Mouse (Mus musculus): ENCODE results near the gene Mcm2. TPM values are rescaled to one million over a fixed set of nuclear protein-coding genes. Genes with fewer than 3 reads are reported as not detected.

The Mcm2 gene
- polyA plus RNA-seq, 1 experiment from 2014 or later, result 101 TPM

DNA sequence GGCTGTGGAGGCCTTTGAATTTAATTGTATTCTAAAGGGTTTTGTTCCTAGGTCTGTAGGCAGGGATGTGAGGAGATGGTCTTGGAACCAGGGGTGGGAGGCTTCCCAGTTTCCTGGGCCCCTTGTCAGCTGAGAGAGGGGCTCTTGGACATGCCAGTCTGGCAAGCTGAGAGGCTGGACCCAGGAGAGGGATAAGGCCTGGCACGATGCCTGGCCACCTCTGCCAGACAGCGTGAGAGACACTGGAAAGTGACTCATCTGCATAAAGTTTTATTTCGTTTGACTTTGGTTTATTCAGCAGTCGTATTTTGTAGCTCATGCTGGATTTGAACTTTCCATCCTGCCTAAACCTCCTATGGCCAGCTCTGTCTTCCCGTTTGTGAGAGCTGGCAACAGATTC is 30.0 kb upstream of the Mcm2 start:
- ATAC-seq, result no peak
- Histone ChIP-seq H3K36me3 (ENCODE audit: control insufficient read depth, insufficient read depth, low read length) (no peaks in the 10 kb centered on the region), H3K9me3 (ENCODE audit: control insufficient read depth, low read length) (no peaks in the 10 kb centered on the region), H3K4me1 (ENCODE audit: control insufficient read depth, insufficient read depth, low read length) (peaks cover 20% of the 10 kb centered on the region), H3K4me2 (ENCODE audit: low read depth, low read length) (no peak overlapping the region), H3K27me3 (replicated peaks; ENCODE audit: control insufficient read depth, insufficient read depth, low read length) (no peaks in the 10 kb centered on the region), H3K9ac (ENCODE audit: low read depth, low read length) (no peak overlapping the region), H3K27ac (ENCODE audit: low read length) (no peak overlapping the region), H3K4me3 (ENCODE audit: low read length) (no peak overlapping the region)
- WGBS, result 79% methylated on average over 5 of the region's 5 CpGs

DNA sequence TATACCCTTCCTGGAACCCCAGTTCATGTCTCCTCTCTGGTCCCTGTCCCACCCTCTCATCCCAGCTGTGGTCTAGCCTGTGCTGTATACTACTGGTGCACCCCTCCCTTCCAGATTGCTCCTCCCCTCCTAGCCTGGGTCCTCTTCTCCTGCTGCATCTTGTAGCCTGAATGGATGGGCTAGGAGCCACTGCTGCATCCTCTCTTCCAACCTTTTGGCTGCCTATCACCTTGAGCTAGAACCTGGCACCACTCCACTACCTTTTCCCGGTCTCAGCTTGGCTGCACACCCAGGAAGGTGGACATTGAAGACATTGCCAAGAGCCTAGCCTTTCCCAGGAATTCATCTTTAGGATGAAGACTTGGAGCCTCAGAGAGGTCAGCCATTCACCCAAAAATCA is 29.4 kb upstream of the Mcm2 start:
- Histone ChIP-seq H3K36me3 (ENCODE audit: control insufficient read depth, insufficient read depth, low read length) (no peaks in the 10 kb centered on the region), H3K9ac (ENCODE audit: low read depth, low read length) (no peak overlapping the region), H3K4me2 (ENCODE audit: low read depth, low read length) (no peak overlapping the region), H3K4me1 (ENCODE audit: control insufficient read depth, insufficient read depth, low read length) (peaks cover 20% of the 10 kb centered on the region), H3K27me3 (replicated peaks; ENCODE audit: control insufficient read depth, insufficient read depth, low read length) (no peaks in the 10 kb centered on the region), H3K27ac (ENCODE audit: low read length) (no peak overlapping the region), H3K9me3 (ENCODE audit: control insufficient read depth, low read length) (no peaks in the 10 kb centered on the region), H3K4me3 (ENCODE audit: low read length) (no peak overlapping the region)
- WGBS, result 81% methylated on average over 1 of the region's 1 CpGs
- ATAC-seq, result no peak

- WGBS, result 8% methylated on average over 2 of the region's 2 CpGs
- Histone ChIP-seq H3K4me2 (ENCODE audit: low read depth, low read length) (no peak overlapping the region), H3K9me3 (ENCODE audit: control insufficient read depth, low read length) (no peaks in the 10 kb centered on the region), H3K4me1 (ENCODE audit: control insufficient read depth, insufficient read depth, low read length) (peaks cover 20% of the 10 kb centered on the region), H3K27me3 (replicated peaks; ENCODE audit: control insufficient read depth, insufficient read depth, low read length) (no peaks in the 10 kb centered on the region), H3K9ac (ENCODE audit: low read depth, low read length) (no peak overlapping the region), H3K4me3 (ENCODE audit: low read length) (no peak overlapping the region), H3K36me3 (ENCODE audit: control insufficient read depth, insufficient read depth, low read length) (no peaks in the 10 kb centered on the region), H3K27ac (ENCODE audit: low read length) (no peak overlapping the region)
- no peak for ATAC-seq
These were observed 29.0 kb upstream of the Mcm2 start for GRCm38 (mm10) chr6:88927595-88927994.

GRCm38 (mm10) chr6:88926870-88927269 is 28.3 kb upstream of the Mcm2 start:
- Histone ChIP-seq H3K4me3 (ENCODE audit: low read length) (no peak overlapping the region), H3K4me2 (ENCODE audit: low read depth, low read length) (no peak overlapping the region), H3K27me3 (replicated peaks; ENCODE audit: control insufficient read depth, insufficient read depth, low read length) (no peaks in the 10 kb centered on the region), H3K9me3 (ENCODE audit: control insufficient read depth, low read length) (no peaks in the 10 kb centered on the region), H3K9ac (ENCODE audit: low read depth, low read length) (no peak overlapping the region; the same call in 1 of the 2 replicates), H3K4me1 (ENCODE audit: control insufficient read depth, insufficient read depth, low read length) (peaks cover 20% of the 10 kb centered on the region), H3K27ac (ENCODE audit: low read length) (no peak overlapping the region), H3K36me3 (ENCODE audit: control insufficient read depth, insufficient read depth, low read length) (no peaks in the 10 kb centered on the region)
- WGBS, result 39% methylated on average over 3 of the region's 3 CpGs
- peak; percentile 16; the same call in 1 of the 2 replicates for ATAC-seq

DNA sequence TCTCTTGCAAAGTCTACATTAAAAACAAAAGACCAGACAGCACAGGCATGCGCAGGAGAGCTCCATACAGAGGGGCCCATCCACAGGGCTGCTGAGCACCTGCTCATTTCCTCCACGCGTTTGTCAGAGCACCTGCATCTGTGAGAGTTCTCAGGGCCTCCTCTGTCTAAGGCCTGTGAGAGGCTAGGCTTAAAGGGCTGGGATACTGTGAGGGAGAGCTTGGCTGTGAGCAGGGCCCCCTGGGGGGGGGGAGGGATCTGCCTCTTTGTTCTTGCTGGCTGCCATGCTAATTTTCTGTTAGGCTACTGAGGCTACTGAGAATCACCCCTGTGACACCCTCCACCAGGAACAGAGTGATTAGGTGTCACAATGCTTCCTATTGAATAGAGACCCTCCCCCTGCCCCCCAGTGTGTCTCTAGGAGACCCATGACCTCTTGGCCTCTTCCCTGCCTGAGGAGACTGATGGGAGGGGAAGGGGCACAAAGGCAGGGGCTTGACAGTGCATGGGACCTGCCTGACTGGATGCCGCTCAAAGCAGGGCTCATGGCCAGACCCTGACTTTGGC is 27.1 kb upstream of the Mcm2 start:
- Histone ChIP-seq H3K4me2 (ENCODE audit: low read depth, low read length) (no peak overlapping the region), H3K9ac (ENCODE audit: low read depth, low read length) (no peak overlapping the region), H3K27ac (ENCODE audit: low read length) (peak overlapping the region; percentile 66; the same call in 1 of the 2 replicates), H3K9me3 (ENCODE audit: control insufficient read depth, low read length) (no peaks in the 10 kb centered on the region), H3K27me3 (replicated peaks; ENCODE audit: control insufficient read depth, insufficient read depth, low read length) (no peaks in the 10 kb centered on the region), H3K4me1 (ENCODE audit: control insufficient read depth, insufficient read depth, low read length) (peaks cover 20% of the 10 kb centered on the region), H3K4me3 (ENCODE audit: low read length) (no peak overlapping the region), H3K36me3 (ENCODE audit: control insufficient read depth, insufficient read depth, low read length) (no peaks in the 10 kb centered on the region)
- ATAC-seq, result peak; percentile 66
- 24% methylated on average over 4 of the region's 4 CpGs for WGBS

- Histone ChIP-seq H3K4me1 (ENCODE audit: control insufficient read depth, insufficient read depth, low read length) (peaks cover 20% of the 10 kb centered on the region), H3K36me3 (ENCODE audit: control insufficient read depth, insufficient read depth, low read length) (no peaks in the 10 kb centered on the region), H3K27ac (ENCODE audit: low read length) (peak overlapping the region; percentile 66), H3K9ac (ENCODE audit: low read depth, low read length) (no peak overlapping the region), H3K4me2 (ENCODE audit: low read depth, low read length) (no peak overlapping the region), H3K9me3 (ENCODE audit: control insufficient read depth, low read length) (no peaks in the 10 kb centered on the region), H3K4me3 (ENCODE audit: low read length) (no peak overlapping the region), H3K27me3 (replicated peaks; ENCODE audit: control insufficient read depth, insufficient read depth, low read length) (no peaks in the 10 kb centered on the region)
- peak; percentile 58; the same call in 1 of the 2 replicates for ATAC-seq
- WGBS, result 15% methylated on average over 5 of the region's 5 CpGs
These were observed 26.1 kb upstream of the Mcm2 start for GRCm38 (mm10) chr6:88924502-88925275.

GRCm38 (mm10) chr6:88918802-88919201 is 20.2 kb upstream of the Mcm2 start:
- H3K4me2 ChIP-seq (ENCODE audit: low read depth, low read length), result no peak overlapping the region
- no peak overlapping the region for H3K27ac ChIP-seq (ENCODE audit: low read length)
- no peaks in the 10 kb centered on the region for H3K4me1 ChIP-seq (ENCODE audit: control insufficient read depth, insufficient read depth, low read length)
- no peak overlapping the region for H3K9ac ChIP-seq (ENCODE audit: low read depth, low read length)
- no peaks in the 10 kb centered on the region for H3K9me3 ChIP-seq (ENCODE audit: control insufficient read depth, low read length)
- H3K27me3 ChIP-seq (replicated peaks; ENCODE audit: control insufficient read depth, insufficient read depth, low read length), result no peaks in the 10 kb centered on the region
- H3K4me3 ChIP-seq (ENCODE audit: low read length), result no peak overlapping the region
- H3K36me3 ChIP-seq (ENCODE audit: control insufficient read depth, insufficient read depth, low read length), result no peaks in the 10 kb centered on the region
- no peak for ATAC-seq
- WGBS, result 74% methylated on average over 8 of the region's 8 CpGs

- Histone ChIP-seq H3K27ac (ENCODE audit: low read length) (no peak overlapping the region), H3K4me2 (ENCODE audit: low read depth, low read length) (no peak overlapping the region), H3K9me3 (ENCODE audit: control insufficient read depth, low read length) (no peaks in the 10 kb centered on the region), H3K9ac (ENCODE audit: low read depth, low read length) (no peak overlapping the region), H3K4me3 (ENCODE audit: low read length) (no peak overlapping the region), H3K27me3 (replicated peaks; ENCODE audit: control insufficient read depth, insufficient read depth, low read length) (no peaks in the 10 kb centered on the region), H3K36me3 (ENCODE audit: control insufficient read depth, insufficient read depth, low read length) (0 out of 2 replicates have a peak, but pooled peaks cover 4% of the 10 kb centered on the region), H3K4me1 (ENCODE audit: control insufficient read depth, insufficient read depth, low read length) (no peaks in the 10 kb centered on the region)
- WGBS, result 52% methylated on average over 1 of the region's 1 CpGs
- peak; percentile 41; the same call in 1 of the 2 replicates for ATAC-seq
These were observed 17.6 kb upstream of the Mcm2 start for GRCm38 (mm10) chr6:88916153-88916552.

GRCm38 (mm10) chr6:88915510-88915909 is 16.9 kb upstream of the Mcm2 start:
- H3K27ac ChIP-seq (ENCODE audit: low read length), result no peak overlapping the region
- WGBS, result 73% methylated on average over 4 of the region's 4 CpGs
- 0 out of 2 replicates have a peak, but pooled peaks cover 4% of the 10 kb centered on the region for H3K36me3 ChIP-seq (ENCODE audit: control insufficient read depth, insufficient read depth, low read length)
- ATAC-seq, result peak; percentile 59; the same call in 1 of the 2 replicates
- H3K4me2 ChIP-seq (ENCODE audit: low read depth, low read length), result no peak overlapping the region
- H3K27me3 ChIP-seq (replicated peaks; ENCODE audit: control insufficient read depth, insufficient read depth, low read length), result no peaks in the 10 kb centered on the region
- no peak overlapping the region for H3K4me3 ChIP-seq (ENCODE audit: low read length)
- H3K4me1 ChIP-seq (ENCODE audit: control insufficient read depth, insufficient read depth, low read length), result no peaks in the 10 kb centered on the region
- no peaks in the 10 kb centered on the region for H3K9me3 ChIP-seq (ENCODE audit: control insufficient read depth, low read length)
- H3K9ac ChIP-seq (ENCODE audit: low read depth, low read length), result no peak overlapping the region

Measured in intestine, embryonic 16.5 days (tissue).